Mouse (Mus musculus): ENCODE results near the gene Dhrs4. TPM values are rescaled to one million over a fixed set of nuclear protein-coding genes. Genes with fewer than 3 reads are reported as not detected.

The Dhrs4 gene
- total RNA-seq, 1 experiment from 2014 or later, result 95.0 TPM

GRCm38 (mm10) chr14:55484430-55485085, 6.0 kb downstream of the Dhrs4 start:
- no peak for ATAC-seq (replicated peaks; ENCODE audit: low read depth, poor library complexity, severe bottlenecking)

DNA sequence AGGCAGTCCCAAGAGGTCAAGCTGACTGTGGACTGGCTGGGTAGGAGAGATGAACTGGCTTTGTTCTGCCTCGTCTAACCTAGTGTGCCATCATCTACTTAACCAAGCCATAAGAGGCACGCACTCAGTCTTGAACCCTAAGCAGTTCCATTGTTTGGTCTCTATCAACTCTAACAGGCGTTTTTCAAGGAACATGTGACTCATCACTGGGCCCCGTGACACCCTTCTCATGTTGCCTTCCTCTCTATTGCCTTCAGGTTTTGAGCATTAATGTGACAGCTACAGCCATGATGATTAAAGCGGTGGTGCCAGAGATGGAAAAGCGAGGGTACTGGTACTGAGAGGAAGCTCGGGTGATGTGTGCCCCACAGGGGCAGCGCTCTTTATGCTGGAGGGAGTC, 8.3 kb downstream of the Dhrs4 start:
- no peak for ATAC-seq (replicated peaks; ENCODE audit: low read depth, poor library complexity, severe bottlenecking)

DNA sequence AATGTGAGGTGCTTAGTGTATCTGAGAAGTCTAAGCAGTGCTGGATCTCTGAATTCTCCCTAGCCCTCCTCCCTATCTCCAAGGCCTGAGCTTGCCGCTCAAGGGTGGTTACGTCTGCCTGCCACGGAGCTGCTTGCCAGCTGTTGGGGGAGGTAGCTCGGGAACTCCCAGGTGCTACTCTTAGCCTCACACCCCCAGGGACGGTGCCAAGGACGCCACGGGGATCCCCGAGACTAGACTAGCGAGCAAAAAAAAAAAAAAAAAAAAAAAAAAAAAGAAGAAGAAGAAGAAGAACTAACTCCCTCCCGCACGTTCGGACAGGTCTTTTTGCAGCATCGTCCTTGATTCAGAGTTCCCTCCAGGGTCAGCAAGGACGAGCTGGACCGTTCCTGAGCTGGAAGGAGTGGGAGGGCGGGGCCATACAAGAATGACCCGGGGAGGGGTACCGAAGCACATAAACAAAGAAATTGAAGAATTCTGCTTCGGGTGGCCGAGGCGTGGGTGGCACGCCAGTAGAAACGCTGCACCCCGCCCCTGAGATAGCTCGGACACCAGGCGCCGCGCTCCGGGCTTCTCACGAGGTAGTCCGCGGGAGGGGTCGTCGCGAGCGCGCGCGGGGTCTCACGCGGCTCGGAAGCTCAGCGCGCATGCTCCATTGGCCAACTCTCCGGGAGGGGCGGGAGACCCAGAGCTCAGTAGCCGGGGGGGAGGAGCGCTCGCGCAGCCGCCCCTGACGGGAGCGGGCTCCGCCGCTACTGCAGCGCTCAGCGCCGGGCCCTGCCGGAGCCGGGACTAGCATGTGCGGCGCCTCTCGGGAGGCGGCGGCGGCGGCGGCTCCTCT, 12.0 kb downstream of the Dhrs4 start, which contains the start of gene Carmil3:
Carmil3 (plus strand) TSS at position 291 of the 841 bp plus-strand sequence.
- peak; percentile 34; the same call in 1 of the 2 replicates for ATAC-seq (replicated peaks; ENCODE audit: low read depth, poor library complexity, severe bottlenecking)

DNA sequence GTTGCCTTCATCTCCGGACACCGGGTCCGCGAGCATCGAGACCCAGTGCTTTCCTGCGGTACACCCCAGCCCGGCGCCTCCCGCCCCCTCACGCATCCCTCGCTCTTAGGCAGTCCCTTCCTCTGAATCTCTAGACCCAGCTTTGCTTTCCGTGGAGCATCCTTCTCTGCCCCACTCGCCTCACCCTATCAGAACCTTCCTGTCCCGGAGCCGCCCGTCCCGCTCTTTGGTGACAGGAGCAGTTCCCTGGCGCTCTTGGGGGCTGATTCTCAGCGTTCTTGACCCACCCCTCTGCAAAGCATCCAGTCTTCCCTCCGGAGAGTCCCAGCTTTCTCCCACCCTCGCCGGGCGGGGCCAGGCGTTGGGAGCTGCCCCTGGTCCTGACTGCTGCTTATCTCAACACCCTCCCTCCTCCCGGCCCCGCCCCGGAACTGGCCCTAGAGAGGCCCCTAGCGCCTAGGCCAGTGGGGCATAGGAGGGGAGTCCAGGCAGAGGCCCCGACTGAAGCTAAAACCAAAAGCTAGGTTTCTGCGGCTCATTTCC, 12.8 kb downstream of the Dhrs4 start:
- peak; percentile 79 for ATAC-seq (replicated peaks; ENCODE audit: low read depth, poor library complexity, severe bottlenecking)

DNA sequence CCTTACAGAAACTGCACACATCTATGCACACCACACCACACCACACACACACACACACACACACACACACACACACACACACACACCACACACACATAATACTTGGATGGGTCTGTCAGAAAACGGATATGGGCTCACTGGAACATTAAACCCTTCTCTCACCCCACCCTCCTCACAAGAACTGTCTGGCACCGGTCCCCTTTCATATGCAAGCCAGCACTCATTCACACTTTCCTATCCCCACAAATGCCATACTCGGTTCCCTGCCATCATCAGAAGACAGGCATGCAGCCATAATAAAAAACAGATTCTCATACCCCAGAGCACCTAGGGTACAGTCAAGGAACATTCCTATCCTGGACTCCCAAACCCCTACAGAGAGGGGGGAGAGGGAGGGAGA, 13.5 kb downstream of the Dhrs4 start:
- no peak for ATAC-seq (replicated peaks; ENCODE audit: low read depth, poor library complexity, severe bottlenecking)

GRCm38 (mm10) chr14:55495509-55496240, 17.1 kb downstream of the Dhrs4 start:
- no peak for ATAC-seq (replicated peaks; ENCODE audit: low read depth, poor library complexity, severe bottlenecking)

DNA sequence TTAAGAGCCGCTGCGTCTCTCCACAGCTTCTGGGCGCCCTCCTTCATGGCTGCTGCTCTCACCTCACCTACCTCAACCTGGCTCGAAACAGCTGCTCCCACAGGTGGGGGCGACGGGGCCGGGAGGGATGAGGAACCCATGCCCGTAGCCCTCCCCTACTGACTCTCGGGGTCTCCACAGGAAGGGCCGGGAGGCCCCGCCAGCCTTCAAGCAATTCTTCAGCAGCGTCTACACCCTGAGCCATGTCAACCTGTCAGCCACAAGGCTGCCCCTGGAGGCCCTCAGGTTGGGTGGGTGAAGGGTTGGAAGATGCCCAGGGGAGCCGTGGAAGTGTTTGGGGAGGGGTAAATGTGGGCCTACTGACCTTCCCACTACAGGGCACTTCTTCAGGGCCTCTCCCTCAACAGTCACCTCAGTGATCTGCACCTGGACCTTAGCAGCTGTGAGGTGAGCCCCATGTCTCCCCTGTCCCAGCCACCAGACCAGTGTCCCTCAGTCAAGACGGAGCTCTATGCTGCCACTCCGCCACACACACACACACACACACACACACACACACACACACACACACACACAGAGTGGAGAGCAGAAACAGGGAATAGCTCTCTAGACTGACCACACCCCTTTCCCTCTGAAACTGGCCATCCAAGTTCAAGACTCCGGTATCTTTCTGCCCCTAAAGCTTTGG, 18.3 kb downstream of the Dhrs4 start:
- no peak for ATAC-seq (replicated peaks; ENCODE audit: low read depth, poor library complexity, severe bottlenecking)

- peak; percentile 90 for ATAC-seq (replicated peaks; ENCODE audit: low read depth, poor library complexity, severe bottlenecking)
Measured at GRCm38 (mm10) chr14:55497449-55497821, 18.9 kb downstream of the Dhrs4 start.

DNA sequence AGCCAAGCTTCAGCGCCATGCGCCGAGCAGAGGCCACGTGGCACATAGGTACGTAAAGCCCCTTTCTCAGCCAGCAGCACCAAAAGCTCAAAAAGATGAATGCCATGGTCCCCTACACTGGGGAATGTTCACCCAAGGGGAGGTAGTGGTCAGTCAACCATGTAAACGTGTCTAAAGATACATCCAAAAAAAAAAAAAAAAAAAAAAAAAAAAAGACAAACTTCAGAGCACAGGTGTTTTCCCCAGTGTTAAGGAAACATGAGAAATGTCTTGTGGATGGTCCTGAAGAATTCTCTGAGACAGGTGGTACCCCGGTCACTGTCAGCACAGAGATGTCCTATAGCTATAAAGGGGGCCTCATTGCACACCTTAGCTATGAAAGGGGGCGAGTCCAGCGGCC, 27.1 kb downstream of the Dhrs4 start:
- ATAC-seq (replicated peaks; ENCODE audit: low read depth, poor library complexity, severe bottlenecking), result no peak

DNA sequence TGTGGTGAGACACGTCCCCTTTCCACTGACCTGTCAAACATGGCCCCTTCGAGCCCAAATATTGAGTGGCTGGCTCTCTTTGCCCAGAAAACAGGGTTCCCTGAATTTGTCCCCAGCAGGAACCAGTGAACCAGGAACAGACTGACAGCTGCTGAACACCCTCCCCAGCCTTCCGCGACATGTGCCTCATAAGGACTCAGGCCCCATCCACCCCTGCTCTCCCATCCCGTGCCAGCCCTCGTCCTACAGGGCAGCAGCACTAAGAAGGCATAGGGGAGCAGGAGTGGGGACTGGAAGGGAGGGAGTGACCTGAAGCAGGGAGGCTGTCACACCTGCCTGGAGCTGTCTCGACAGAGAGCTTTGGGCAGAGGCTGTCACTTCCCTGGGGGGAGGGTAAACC, 29.2 kb downstream of the Dhrs4 start:
- no peak for ATAC-seq (replicated peaks; ENCODE audit: low read depth, poor library complexity, severe bottlenecking)

DNA sequence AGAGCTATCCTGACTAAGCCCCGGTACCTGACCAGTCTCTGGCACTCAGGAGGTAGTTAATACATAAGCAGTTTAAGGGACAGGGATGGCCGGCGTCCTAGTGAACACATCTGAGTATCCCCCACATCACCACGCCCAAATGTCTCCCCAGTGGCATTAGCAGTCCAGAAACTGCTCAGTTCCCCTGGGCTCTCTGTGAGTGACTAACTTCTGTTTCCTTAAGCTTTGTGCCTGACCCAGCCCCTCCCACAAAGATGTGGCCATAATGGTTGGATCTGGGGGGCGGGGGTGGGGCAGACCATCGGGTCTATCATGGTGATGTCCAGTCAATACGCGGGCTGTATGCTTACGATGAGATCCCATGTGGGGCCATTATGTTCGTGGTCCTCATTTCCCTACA, 31.0 kb downstream of the Dhrs4 start:
- no peak for ATAC-seq (replicated peaks; ENCODE audit: low read depth, poor library complexity, severe bottlenecking)

GRCm38 (mm10) chr14:55510125-55510731, 31.7 kb downstream of the Dhrs4 start, which contains the start of gene Cpne6:
Gene Cpne6 (plus strand): TSS chr14:55510445.
- ATAC-seq (replicated peaks; ENCODE audit: low read depth, poor library complexity, severe bottlenecking), result no peak

- ATAC-seq (replicated peaks; ENCODE audit: low read depth, poor library complexity, severe bottlenecking), result no peak
Measured at GRCm38 (mm10) chr14:55511037-55511436, 32.5 kb downstream of the Dhrs4 start.

DNA sequence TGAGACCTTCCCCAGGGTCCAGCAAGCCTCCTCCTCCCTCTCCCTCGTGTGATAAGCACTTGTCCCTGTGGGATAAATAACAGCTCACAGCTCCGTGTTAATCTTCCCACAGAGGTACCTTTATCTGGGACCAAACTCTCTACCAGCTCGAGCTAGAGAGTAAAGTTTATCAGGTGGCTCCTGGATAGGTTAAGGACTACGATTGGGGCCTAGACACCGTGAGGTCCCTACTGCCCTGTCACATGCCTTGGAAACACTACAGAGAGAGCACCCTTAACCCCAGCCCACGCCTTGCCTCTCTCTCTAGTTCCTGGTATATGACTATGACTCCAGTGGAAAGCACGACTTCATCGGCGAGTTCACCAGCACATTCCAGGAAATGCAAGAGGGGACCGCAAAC, 35.4 kb downstream of the Dhrs4 start:
- ATAC-seq (replicated peaks; ENCODE audit: low read depth, poor library complexity, severe bottlenecking), result no peak

- no peak for ATAC-seq (replicated peaks; ENCODE audit: low read depth, poor library complexity, severe bottlenecking)
Measured at GRCm38 (mm10) chr14:55515846-55516245, 37.3 kb downstream of the Dhrs4 start.

DNA sequence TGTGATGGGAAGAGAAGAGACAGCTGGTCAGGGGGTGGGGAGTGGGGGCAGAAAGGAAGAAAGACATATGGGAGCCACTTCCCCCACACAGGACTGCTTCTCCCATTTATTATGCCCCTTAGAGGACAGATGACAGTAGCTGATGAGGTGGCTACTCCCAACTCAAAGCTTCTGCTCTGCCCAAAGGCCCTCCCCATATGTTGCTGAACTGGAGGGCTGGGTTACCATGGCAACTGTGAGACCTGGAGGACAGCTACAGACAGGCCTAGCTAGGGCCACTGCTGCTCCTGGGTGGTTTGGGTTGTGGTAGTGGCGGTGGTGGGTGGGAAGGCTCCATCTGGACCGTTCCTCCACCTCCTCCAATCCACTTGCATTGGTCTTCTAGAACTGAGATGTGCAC, 40.3 kb downstream of the Dhrs4 start:
- no peak for ATAC-seq (replicated peaks; ENCODE audit: low read depth, poor library complexity, severe bottlenecking)

GRCm38 (mm10) chr14:55519604-55520003, 41.0 kb downstream of the Dhrs4 start:
- ATAC-seq (replicated peaks; ENCODE audit: low read depth, poor library complexity, severe bottlenecking), result no peak

DNA sequence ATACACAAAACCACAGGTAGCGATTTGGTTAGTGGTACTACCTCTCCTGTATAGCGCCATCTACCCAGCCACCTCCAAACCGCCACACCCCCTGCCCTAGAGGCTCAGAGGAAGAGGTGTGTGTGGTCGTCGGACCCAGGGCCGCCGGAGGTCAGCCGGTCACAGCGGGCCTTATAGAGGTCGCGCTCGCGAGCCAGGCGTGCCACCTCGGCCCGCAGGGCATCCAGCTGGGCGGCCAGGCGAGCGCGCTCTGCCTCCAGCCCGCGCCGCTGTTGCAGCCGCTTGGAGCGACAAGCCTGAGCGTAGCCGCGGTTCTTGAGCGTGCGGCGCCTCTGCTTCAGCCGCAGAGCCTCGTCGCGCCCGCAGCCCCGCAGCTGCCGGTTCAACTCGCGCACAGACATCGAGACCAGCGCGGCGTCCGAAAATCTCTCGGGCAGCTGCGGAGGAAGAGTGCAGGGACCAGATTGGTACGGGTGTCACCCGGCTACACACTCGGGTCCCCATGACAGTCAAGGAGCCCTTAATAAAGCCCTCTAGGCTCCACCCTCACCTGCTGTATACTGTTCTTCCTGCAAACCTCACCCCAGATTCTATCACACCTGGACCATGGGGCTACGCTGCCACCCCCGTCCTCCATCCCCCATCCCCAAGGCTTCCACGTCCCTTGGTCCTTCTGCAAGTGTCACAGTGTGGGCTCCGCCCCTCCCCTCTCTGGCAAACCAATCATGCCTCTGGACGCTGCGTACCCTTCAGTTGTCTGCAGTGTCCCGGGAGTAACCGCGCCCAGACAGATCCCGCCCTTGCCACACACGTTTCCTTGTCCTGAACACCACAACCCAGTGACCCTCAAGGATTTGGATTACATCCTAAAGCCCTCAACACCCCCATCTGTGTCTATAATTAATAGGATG, 42.1 kb downstream of the Dhrs4 start:
- ATAC-seq (replicated peaks; ENCODE audit: low read depth, poor library complexity, severe bottlenecking), result peak; percentile 45; the same call in 1 of the 2 replicates
